Mouse (Mus musculus) heart, adult 2 months (tissue): ENCODE results near the gene Dbi. TPM values are rescaled to one million over a fixed set of nuclear protein-coding genes. Genes with fewer than 3 reads are reported as not detected.

Source experiments
- DNase-seq, 2 experiments: peaks; one replicate each; pipeline ENCODE4 v3.0.0; 2021
- H3K27ac ChIP-seq: fragments of 200-600 bp; 2 replicates; pipeline ENCODE4 v1.8.1; 2022
- H3K27me3 ChIP-seq: fragments of 200-500 bp; 2 replicates; pipeline ENCODE4 v1.6.1; 2012; ENCODE audit warnings: mild to moderate bottlenecking, low read length, inconsistent platforms, mixed read lengths; ENCODE audit not compliant: control insufficient read depth, insufficient read depth
- H3K36me3 ChIP-seq: fragments of 200-500 bp; 2 replicates; pipeline ENCODE4 v1.6.1; 2012; ENCODE audit warnings: low read length, inconsistent platforms; ENCODE audit not compliant: control insufficient read depth, insufficient read depth
- H3K4me1 ChIP-seq: fragments of 200-500 bp; 2 replicates; pipeline ENCODE4 v1.6.1; 2011; ENCODE audit warnings: low read length; ENCODE audit not compliant: control insufficient read depth, insufficient read depth
- H3K4me3 ChIP-seq: fragments of 200-600 bp; 2 replicates; pipeline ENCODE4 v1.8.1; 2022
- H3K79me2 ChIP-seq: fragments of 200-500 bp; replicated peaks from 2 replicates; pipeline ENCODE4 v1.6.1; 2012; ENCODE audit warnings: mild to moderate bottlenecking, inconsistent platforms, low read length, moderate library complexity, mixed read lengths; ENCODE audit not compliant: control insufficient read depth, insufficient read depth
- H3K9ac ChIP-seq: fragments of 200-500 bp; 2 replicates; pipeline ENCODE4 v1.6.1; 2012; ENCODE audit warnings: low read depth, mild to moderate bottlenecking, control low read depth, inconsistent platforms, low read length, mixed read lengths
- CTCF ChIP-seq: fragments of 200-600 bp; IDR thresholded peaks from 2 replicates; pipeline ENCODE4 v1.8.1; 2022; ENCODE audit warnings: antibody characterized with exemption, mild to moderate bottlenecking, moderate library complexity
- EP300 ChIP-seq: fragments of 200-500 bp; IDR thresholded peaks from 2 replicates; pipeline ENCODE4 v1.6.1; 2011; ENCODE audit warnings: low read depth, low read length, control low read depth; ENCODE audit not compliant: insufficient read depth
- POLR2A ChIP-seq: fragments of 200-500 bp; IDR thresholded peaks from 2 replicates; pipeline ENCODE4 v1.6.1; 2011; ENCODE audit warnings: mild to moderate bottlenecking, low read depth, low read length, control low read depth; ENCODE audit not compliant: insufficient read depth
- WGBS: fragments of 180-500 bp; shearing (Covaris S2); methylation state at CpG from one replicate; pipeline ENCODE4 v1.1.7; 2018; 5-methylcytosine and 5-hydroxymethylcytosine counted together
- intact Hi-C: fragments of 180-260 bp; cut with DNase I; formaldehyde crosslinking; loops from one replicate; pipeline ENCODE4 v1.15.1; 2025
- long read RNA-seq: library from polyadenylated mRNA; stranded (forward); transcript quantifications from one replicate; pipeline ENCODE4 v2.0.0, GENCODE M21; 2021
- polyA plus RNA-seq: library from polyadenylated mRNA; depleted of rRNA; stranded (reverse); fragments of >200 nt; gene quantifications from 2 replicates; pipeline ENCODE4 v1.2.3, GENCODE M21; 2012; rRNA removed
- total RNA-seq, 2 experiments: library from RNA; stranded (reverse); gene quantifications; 2 replicates each; pipeline ENCODE4 v1.2.3; 2021

Dbi gene
- 100 to 1,000 TPM; 251 to 264 TPM for total RNA-seq
- 327 and 335 TPM in 2 replicates for polyA plus RNA-seq
- long read RNA-seq, transcript Dbi-201 (4 exons, 569 nt) = major isoform, 280 of 284 reads
- long read RNA-seq, partial matches to known transcripts = 1 of 284 reads
- long read RNA-seq, other reads (novel, unspliced or antisense) = 1 of 284 reads

- Histone ChIP-seq H3K4me1 (peaks cover 13% of the 10 kb centered on the region), H3K27me3 (no peaks in the 10 kb centered on the region), H3K9ac (peak within 1 kb of the TSS; percentile 72), H3K27ac (peak within 1 kb of the TSS; percentile 96), H3K4me3 (peak within 1 kb of the TSS; percentile 83), H3K36me3 (peaks cover 4% of the 10 kb centered on the region), H3K79me2 (no peaks in the 10 kb centered on the region)
- WGBS = 1% methylated on average over 52 of the region's 52 CpGs
- DNase-seq = peak; percentile 95 to 99
- intact Hi-C loops = loop anchor here (5.0 kb wide), 1 partner anchor 284 kb away; the partner anchor contains the start of gene Ptpn4
- TF ChIP-seq EP300 (peak; percentile 92), POLR2A (peak; percentile 92), CTCF (peak; percentile 25)
Measured at GRCm38 (mm10) chr1:120120969-120121811, at the start of gene Dbi, which contains the start of gene 3110009E18Rik. Dbi (minus strand) TSS chr1:120121078. 3110009E18Rik (plus strand) TSS chr1:120121187.

GRCm38 (mm10) chr1:120170307-120170706 is 49.4 kb upstream of the Dbi start:
- 82% methylated on average over 7 of the region's 7 CpGs for WGBS
- no peak for TF ChIP-seq EP300
- TF ChIP-seq POLR2A = no peak
- no peak for TF ChIP-seq CTCF

GRCm38 (mm10) chr1:120168674-120169073 is 47.8 kb upstream of the Dbi start:
- H3K27me3 ChIP-seq = no peaks in the 10 kb centered on the region
- no peak overlapping the region for H3K9ac ChIP-seq
- H3K79me2 ChIP-seq = no peaks in the 10 kb centered on the region
- H3K4me1 ChIP-seq = no peaks in the 10 kb centered on the region
- no peaks in the 10 kb centered on the region for H3K36me3 ChIP-seq
- WGBS = 95% methylated on average over 7 of the region's 7 CpGs
- intact Hi-C loops = no loop called here
- no peak overlapping the region for H3K27ac ChIP-seq
- H3K4me3 ChIP-seq = no peak overlapping the region
- no peak for DNase-seq
- TF ChIP-seq EP300 = no peak
- no peak for TF ChIP-seq POLR2A
- TF ChIP-seq CTCF = no peak

More at GRCm38 (mm10) chr1:120170307-120170706, 49.4 kb upstream of the Dbi start:
- Histone ChIP-seq H3K9ac (no peak overlapping the region), H3K79me2 (no peaks in the 10 kb centered on the region), H3K4me1 (no peaks in the 10 kb centered on the region; the same call in 1 of the 2 replicates), H3K4me3 (no peak overlapping the region), H3K27ac (no peak overlapping the region), H3K36me3 (no peaks in the 10 kb centered on the region), H3K27me3 (no peaks in the 10 kb centered on the region)
- DNase-seq = no peak
- intact Hi-C loops = loop anchor here (2.0 kb wide), 1 partner anchor 380 kb away; no protein-coding TSS in a partner anchor

GRCm38 (mm10) chr1:120168016-120168415 is 47.1 kb upstream of the Dbi start:
- H3K4me3 ChIP-seq = no peak overlapping the region
- H3K4me1 ChIP-seq = no peaks in the 10 kb centered on the region
- no peaks in the 10 kb centered on the region for H3K79me2 ChIP-seq
- H3K36me3 ChIP-seq = no peaks in the 10 kb centered on the region
- intact Hi-C loops = no loop called here
- TF ChIP-seq EP300 (no peak), POLR2A (no peak), CTCF (no peak)
- DNase-seq = no peak
- H3K27ac ChIP-seq = no peak overlapping the region
- no peaks in the 10 kb centered on the region for H3K27me3 ChIP-seq
- no peak overlapping the region for H3K9ac ChIP-seq
- WGBS = 63% methylated on average over 4 of the region's 4 CpGs

GRCm38 (mm10) chr1:120162616-120163015 is 41.7 kb upstream of the Dbi start:
- no peak overlapping the region for H3K27ac ChIP-seq
- H3K36me3 ChIP-seq = no peaks in the 10 kb centered on the region
- TF ChIP-seq CTCF (no peak), EP300 (no peak), POLR2A (no peak)
- no peaks in the 10 kb centered on the region for H3K4me1 ChIP-seq
- WGBS = 50% methylated on average over 1 of the region's 1 CpGs
- H3K79me2 ChIP-seq = no peaks in the 10 kb centered on the region
- H3K27me3 ChIP-seq = no peaks in the 10 kb centered on the region
- no peak overlapping the region for H3K4me3 ChIP-seq
- intact Hi-C loops = no loop called here
- DNase-seq = no peak
- no peak overlapping the region for H3K9ac ChIP-seq
